Mouse (Mus musculus): Measurements from ENCODE around the gene Ncoa1. TPM values are rescaled to one million over a fixed set of nuclear protein-coding genes. Genes with fewer than 3 reads are reported as not detected.

The Ncoa1 gene
- total RNA-seq, 2 experiments from 2014 or later = 128 to 142 TPM

- DNase-seq = peak; percentile 45 to 48
These were observed 268.4 kb downstream of the Ncoa1 start for GRCm38 (mm10) chr12:4208405-4209133.

GRCm38 (mm10) chr12:4206106-4206505, 270.9 kb downstream of the Ncoa1 start:
- no peak for DNase-seq

- no peak for DNase-seq
These were observed 274.8 kb downstream of the Ncoa1 start for GRCm38 (mm10) chr12:4202206-4202605.

GRCm38 (mm10) chr12:4201454-4202200, 275.4 kb downstream of the Ncoa1 start:
- DNase-seq = no peak

GRCm38 (mm10) chr12:4199271-4199670, 277.7 kb downstream of the Ncoa1 start:
- no peak for DNase-seq

- no peak for DNase-seq
These were observed 278.3 kb downstream of the Ncoa1 start for GRCm38 (mm10) chr12:4198702-4199101.

Other genes with a start within 250 kb of the Ncoa1 start
- gene Ptrhd1, start 243.2 kb downstream of the Ncoa1 start, total RNA-seq (2021) = 1 to 10 TPM; 8.5 to 8.9 TPM
- gene Cenpo, start 242.9 kb downstream of the Ncoa1 start, total RNA-seq (2021) = 1 to 10 TPM; 4.1 to 4.3 TPM
- gene Itsn2, start 115.5 kb upstream of the Ncoa1 start, total RNA-seq (2021) = 100 to 1,000 TPM in 1 of 2 experiments, 10 to 100 TPM in 1; 87.2 to 104 TPM
- not detected for gene Gm3625, start 115.7 kb upstream of the Ncoa1 start, total RNA-seq (2021)